Mouse (Mus musculus) embryonic facial prominence, embryonic 10.5 days (tissue): ENCODE results near the gene Tanc1. TPM values are rescaled to one million over a fixed set of nuclear protein-coding genes. Genes with fewer than 3 reads are reported as not detected.
"Not testable (repeated sequence)": the region's sequence is repeated elsewhere in the genome, so short reads cannot be mapped to it uniquely, and the experiment has no call there.

ENCODE experiments used
- DNase-seq: peaks from one replicate; pipeline ENCODE4 v3.0.0-alpha.2; 2017; ENCODE audit warnings: low spot score
- H3K27ac ChIP-seq: fragments of 300-500 bp; sonication (generic); replicated peaks from 2 replicates; pipeline ENCODE4 v1.5.1; 2016; ENCODE audit warnings: mild to moderate bottlenecking
- H3K27me3 ChIP-seq: fragments of 300-500 bp; sonication (generic); replicated peaks from 2 replicates; pipeline ENCODE4 v1.6.1; 2016; ENCODE audit warnings: low read depth, mild to moderate bottlenecking; ENCODE audit not compliant: poor library complexity, severe bottlenecking
- H3K36me3 ChIP-seq: fragments of 300-500 bp; sonication (generic); replicated peaks from 2 replicates; pipeline ENCODE4 v1.6.1; 2016; ENCODE audit warnings: mild to moderate bottlenecking, moderate library complexity
- H3K4me1 ChIP-seq: fragments of 300-500 bp; sonication (generic); 2 replicates; pipeline ENCODE4 v1.6.1; 2016
- H3K4me3 ChIP-seq: fragments of 300-500 bp; sonication (generic); 2 replicates; pipeline ENCODE4 v1.5.1; 2016; ENCODE audit warnings: mild to moderate bottlenecking, moderate library complexity
- H3K9me3 ChIP-seq: fragments of 300-500 bp; sonication (generic); 2 replicates; pipeline ENCODE4 v1.6.1; 2016; ENCODE audit warnings: mild to moderate bottlenecking
- WGBS: fragments of 180-500 bp; shearing (Covaris S2); methylation state at CpG from one replicate; pipeline ENCODE4 v1.1.7; 2016; 5-methylcytosine and 5-hydroxymethylcytosine counted together
- polyA plus RNA-seq: library from polyadenylated mRNA; unstranded; fragments of >200 nt; fragmentation: Nextera tagmentation; extraction: Ambion mirVana; gene quantifications from 2 replicates; pipeline ENCODE4 v1.2.1, GENCODE M21; 2016

Tanc1 gene
- polyA plus RNA-seq: 34.9 and 41.2 TPM in 2 replicates

DNA sequence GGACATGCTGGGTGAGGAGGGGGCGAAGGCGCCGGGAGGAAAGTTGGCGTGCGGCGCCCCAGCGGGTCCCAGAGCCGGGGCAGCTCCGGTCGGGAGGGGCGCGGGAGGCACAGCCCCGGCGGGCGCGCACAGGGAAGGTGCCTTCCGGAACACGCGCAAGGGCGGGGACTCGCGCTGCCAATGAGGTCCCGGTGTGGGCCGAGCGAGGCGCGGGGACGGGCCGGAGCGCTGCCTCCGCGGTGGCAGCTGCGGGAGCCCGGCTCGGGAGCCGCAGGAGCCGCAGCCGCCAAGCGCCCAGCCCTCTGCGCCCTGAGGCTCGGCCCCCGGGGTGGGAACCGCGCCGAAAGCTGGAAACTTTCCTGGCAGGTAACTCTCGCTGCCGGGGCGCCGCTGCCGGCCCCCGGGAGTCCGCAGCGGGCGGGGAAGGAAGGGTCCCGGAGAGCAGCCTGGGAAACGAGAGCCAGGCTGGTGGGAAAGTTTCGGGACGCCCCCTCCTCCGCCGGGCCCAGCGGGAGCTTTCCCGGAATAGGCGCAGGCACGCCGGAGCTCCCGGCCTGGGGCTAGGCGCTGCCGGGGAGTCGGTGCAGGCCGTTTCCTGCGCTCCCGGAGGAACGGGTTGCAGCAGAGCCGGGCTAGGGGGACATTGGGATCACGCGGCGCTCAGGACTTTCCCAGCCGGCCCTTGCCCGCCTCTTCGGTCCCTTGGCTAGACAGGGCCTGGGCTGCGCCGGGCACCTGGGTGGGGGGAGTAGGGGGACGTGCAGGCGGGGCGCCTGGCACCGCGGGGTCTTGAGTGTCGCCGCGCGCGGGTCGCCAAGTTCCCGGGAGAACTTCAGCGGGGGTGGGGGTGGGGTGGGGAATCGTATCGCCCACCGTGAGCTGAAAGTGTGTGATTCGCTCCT lies at the start of gene Tanc1:
Gene Tanc1, plus strand, starts transcription at position 212 of the 902 bp plus-strand sequence.
- WGBS: under 1% methylated on average over 99 of the region's 99 CpGs
- no peaks in the 10 kb centered on the region for H3K27me3 ChIP-seq
- H3K36me3 ChIP-seq: no peaks in the 10 kb centered on the region
- peak; percentile 92 for DNase-seq
- no peaks in the 10 kb centered on the region for H3K9me3 ChIP-seq
- H3K4me1 ChIP-seq: peaks cover 82% of the 10 kb centered on the region
- peak within 1 kb of the TSS; percentile 98 for H3K4me3 ChIP-seq
- peak within 1 kb of the TSS; percentile 98 for H3K27ac ChIP-seq

DNA sequence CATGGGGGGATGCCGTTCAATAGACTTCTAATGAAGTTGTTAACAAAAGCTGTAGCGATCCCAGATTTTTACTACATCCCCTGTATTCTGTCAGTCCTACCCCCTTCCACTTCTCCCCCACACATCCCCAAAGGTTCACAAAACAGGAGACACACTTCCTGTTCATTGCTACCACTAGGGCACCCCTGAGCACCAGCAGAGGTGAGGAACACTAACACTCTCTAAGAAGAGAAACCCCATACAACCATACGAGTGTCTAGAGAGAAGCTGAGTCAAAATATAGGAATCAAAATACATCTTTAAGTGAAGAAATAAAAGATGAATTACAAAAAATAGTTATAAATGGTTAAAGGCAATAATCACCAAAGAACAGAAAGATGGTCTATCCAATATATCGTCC lies 49.6 kb upstream of the Tanc1 start:
- no peaks in the 10 kb centered on the region for H3K36me3 ChIP-seq
- H3K27ac ChIP-seq: no peak overlapping the region
- DNase-seq: no peak
- peaks cover 25% of the 10 kb centered on the region for H3K4me1 ChIP-seq
- no peak overlapping the region for H3K4me3 ChIP-seq
- 63% methylated on average over 4 of the region's 4 CpGs for WGBS
- H3K9me3 ChIP-seq: peaks cover 7% of the 10 kb centered on the region; the same call in 1 of the 2 replicates
- no peaks in the 10 kb centered on the region for H3K27me3 ChIP-seq

DNA sequence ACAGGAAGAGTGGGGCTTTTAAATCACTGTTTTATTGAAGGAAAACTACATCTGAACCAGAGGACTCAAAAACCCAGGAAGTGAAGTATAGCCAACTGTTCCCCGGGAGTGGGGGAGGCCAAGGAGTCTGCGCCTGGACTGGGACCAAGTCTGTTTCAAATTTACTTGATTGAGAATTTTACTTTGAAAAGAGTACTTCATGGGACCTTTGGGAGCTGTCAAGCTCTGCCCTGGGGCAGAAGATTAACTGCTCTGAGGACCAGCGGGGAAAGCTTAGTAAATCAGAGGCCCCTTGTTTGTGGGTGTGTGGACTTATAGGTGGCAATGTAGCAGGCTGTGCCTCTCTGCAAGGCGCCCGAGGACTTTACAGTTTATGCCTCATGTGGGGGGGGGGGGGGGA lies 49.1 kb upstream of the Tanc1 start:
- Histone ChIP-seq H3K36me3 (no peaks in the 10 kb centered on the region), H3K27ac (peak overlapping the region; percentile 32), H3K4me3 (0 out of 2 replicates have a peak overlapping the region, but pooled peaks have one; percentile 16), H3K27me3 (no peaks in the 10 kb centered on the region), H3K9me3 (peaks cover 7% of the 10 kb centered on the region; the same call in 1 of the 2 replicates), H3K4me1 (peaks cover 25% of the 10 kb centered on the region)
- 22% methylated on average over 5 of the region's 5 CpGs for WGBS
- DNase-seq: peak; percentile 76

GRCm38 (mm10) chr2:59564029-59564611 lies 47.7 kb upstream of the Tanc1 start:
- DNase-seq, H3K27ac ChIP-seq, H3K4me3 ChIP-seq, H3K27me3 ChIP-seq, H3K36me3 ChIP-seq: not testable (repeated sequence)
- Histone ChIP-seq H3K9me3 (peaks cover 15% of the 10 kb centered on the region), H3K4me1 (peaks cover 25% of the 10 kb centered on the region)
- WGBS: 93% methylated on average over 3 of the region's 10 CpGs

- Histone ChIP-seq H3K36me3 (no peaks in the 10 kb centered on the region), H3K4me3 (no peak overlapping the region), H3K9me3 (peaks cover 23% of the 10 kb centered on the region), H3K27ac (no peak overlapping the region), H3K27me3 (no peaks in the 10 kb centered on the region), H3K4me1 (peaks cover 25% of the 10 kb centered on the region)
- no peak for DNase-seq
- 86% methylated on average over 4 of the region's 4 CpGs for WGBS
Measured at GRCm38 (mm10) chr2:59564947-59565346, 46.9 kb upstream of the Tanc1 start.

DNA sequence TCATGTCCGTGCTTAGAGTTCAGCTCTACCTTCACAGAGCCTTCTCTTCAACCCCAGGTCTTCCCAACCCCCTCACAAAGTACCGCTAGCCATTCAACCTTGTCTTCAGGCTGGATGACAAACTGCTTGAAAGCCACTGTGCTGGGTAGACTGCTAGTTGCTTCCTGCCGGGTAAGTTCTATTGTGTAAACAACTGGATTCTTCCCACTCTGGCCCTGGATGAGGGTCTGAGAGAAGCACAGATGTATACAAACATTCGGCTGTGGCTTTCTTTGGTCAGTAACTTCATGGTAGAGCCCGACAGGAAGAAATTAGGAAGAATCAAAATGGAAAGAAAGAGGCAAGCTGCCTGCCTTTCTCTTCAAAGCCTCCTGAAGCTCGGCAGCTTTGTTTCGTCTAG lies 30.9 kb upstream of the Tanc1 start:
- no peaks in the 10 kb centered on the region for H3K9me3 ChIP-seq
- H3K4me3 ChIP-seq: no peak overlapping the region
- H3K4me1 ChIP-seq: peaks cover 12% of the 10 kb centered on the region; the same call in 1 of the 2 replicates
- WGBS: 44% methylated on average over 7 of the region's 7 CpGs
- H3K36me3 ChIP-seq: no peaks in the 10 kb centered on the region
- no peak overlapping the region for H3K27ac ChIP-seq
- DNase-seq: no peak
- no peaks in the 10 kb centered on the region for H3K27me3 ChIP-seq

- H3K4me3 ChIP-seq: no peak overlapping the region
- DNase-seq: no peak
- 93% methylated on average over 6 of the region's 6 CpGs for WGBS
Measured at GRCm38 (mm10) chr2:59583961-59584360, 27.9 kb upstream of the Tanc1 start.

DNA sequence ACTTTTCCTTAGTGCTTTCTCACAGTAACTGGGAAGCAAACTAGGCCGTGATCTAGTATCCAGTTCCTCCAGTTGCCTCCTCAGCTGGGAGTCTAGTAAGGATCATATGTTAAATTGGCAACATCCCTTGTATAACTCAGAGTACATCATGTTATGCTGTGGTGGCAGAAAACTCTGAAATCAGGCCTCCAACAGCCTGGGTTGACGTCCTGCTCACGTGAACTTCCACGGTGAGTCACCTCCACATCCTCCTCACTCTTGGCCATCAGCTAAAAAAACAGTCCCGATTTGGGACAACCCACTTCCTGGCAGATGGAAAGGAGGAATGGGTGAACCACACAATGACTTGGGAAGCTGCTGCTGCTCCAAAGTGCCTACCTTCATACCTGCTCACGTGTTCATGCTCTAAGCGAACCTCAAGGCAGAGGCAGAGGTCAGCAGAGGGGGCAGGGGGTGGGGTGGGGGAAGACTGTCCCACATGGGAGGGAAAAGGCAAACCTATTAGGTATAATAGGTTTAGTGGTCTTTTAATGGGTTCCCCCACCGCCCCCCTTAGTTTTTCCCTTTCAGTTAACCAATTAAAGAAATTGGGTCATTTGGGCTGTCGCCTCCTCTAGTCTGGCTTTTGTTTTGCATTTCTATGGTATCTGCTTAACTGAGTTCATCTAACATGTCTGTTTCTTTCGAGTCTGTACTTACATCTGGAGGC lies 24.3 kb upstream of the Tanc1 start:
- WGBS: 74% methylated on average over 10 of the region's 10 CpGs
- peaks cover 6% of the 10 kb centered on the region; the same call in 1 of the 2 replicates for H3K4me1 ChIP-seq
- H3K9me3 ChIP-seq: no peaks in the 10 kb centered on the region; the same call in 1 of the 2 replicates
- no peak for DNase-seq
- H3K4me3 ChIP-seq: no peak overlapping the region
- H3K27ac ChIP-seq: no peak overlapping the region; the same call in 1 of the 2 replicates
- no peaks in the 10 kb centered on the region for H3K27me3 ChIP-seq
- H3K36me3 ChIP-seq: no peaks in the 10 kb centered on the region

More at GRCm38 (mm10) chr2:59583961-59584360, 27.9 kb upstream of the Tanc1 start:
- no peaks in the 10 kb centered on the region; the same call in 1 of the 2 replicates for H3K9me3 ChIP-seq
- H3K4me1 ChIP-seq: peaks cover 18% of the 10 kb centered on the region; the same call in 1 of the 2 replicates
- no peaks in the 10 kb centered on the region for H3K36me3 ChIP-seq
- no peaks in the 10 kb centered on the region for H3K27me3 ChIP-seq
- H3K27ac ChIP-seq: no peak overlapping the region

DNA sequence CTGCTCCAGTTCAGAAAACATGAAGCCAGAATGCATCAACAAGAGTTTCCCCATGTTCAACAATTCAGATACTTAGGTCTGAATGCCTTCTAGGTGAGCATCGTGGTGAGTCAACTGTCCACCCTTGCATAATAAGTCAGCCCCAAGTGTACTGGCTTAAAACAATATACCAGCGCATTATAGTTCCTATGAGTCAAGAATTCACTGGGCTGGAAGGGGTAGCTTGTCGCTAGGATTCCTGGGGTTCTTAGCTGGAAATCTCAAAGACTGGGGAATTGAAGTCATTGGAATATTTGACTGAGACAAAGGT lies 23.8 kb upstream of the Tanc1 start:
- H3K27me3 ChIP-seq: no peaks in the 10 kb centered on the region
- 69% methylated on average over 3 of the region's 3 CpGs for WGBS
- no peaks in the 10 kb centered on the region; the same call in 1 of the 2 replicates for H3K9me3 ChIP-seq
- no peaks in the 10 kb centered on the region for H3K36me3 ChIP-seq
- no peak for DNase-seq
- no peak overlapping the region for H3K4me3 ChIP-seq
- H3K4me1 ChIP-seq: peaks cover 6% of the 10 kb centered on the region; the same call in 1 of the 2 replicates
- H3K27ac ChIP-seq: no peak overlapping the region

DNA sequence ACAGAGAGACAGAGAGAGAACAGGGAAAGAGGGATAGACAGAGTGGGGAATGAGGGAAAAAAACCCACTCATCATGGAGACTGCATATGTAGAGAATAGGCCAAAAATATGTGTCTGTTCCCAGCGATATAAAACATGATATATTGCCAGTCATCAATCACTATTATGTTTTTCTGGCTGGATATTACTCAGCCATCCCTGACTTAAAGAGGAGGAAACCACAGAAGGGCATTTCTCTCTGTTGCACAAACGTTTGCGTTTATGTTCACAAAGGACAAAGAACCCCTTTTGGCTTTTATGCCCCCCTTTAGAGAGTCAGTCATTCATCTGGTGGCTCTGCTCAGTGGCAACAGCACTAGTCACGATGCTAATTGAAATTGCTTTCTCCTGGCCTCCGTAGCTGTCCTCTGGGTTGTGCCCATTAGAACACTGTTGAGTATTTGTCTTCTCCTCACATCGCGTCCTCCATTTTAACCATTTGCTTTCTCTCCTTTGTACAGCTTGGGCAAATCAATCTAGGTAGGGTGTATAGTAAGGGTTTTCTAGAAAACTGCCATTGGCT lies 18.4 kb upstream of the Tanc1 start:
- Histone ChIP-seq H3K27me3 (no peaks in the 10 kb centered on the region), H3K4me3 (no peak overlapping the region), H3K27ac (no peak overlapping the region), H3K4me1 (peaks cover 21% of the 10 kb centered on the region), H3K9me3 (no peaks in the 10 kb centered on the region), H3K36me3 (no peaks in the 10 kb centered on the region)
- 65% methylated on average over 7 of the region's 7 CpGs for WGBS
- DNase-seq: no peak

GRCm38 (mm10) chr2:59594095-59594494 lies 17.7 kb upstream of the Tanc1 start:
- Histone ChIP-seq H3K27ac (no peak overlapping the region), H3K9me3 (no peaks in the 10 kb centered on the region), H3K27me3 (no peaks in the 10 kb centered on the region), H3K4me1 (peaks cover 28% of the 10 kb centered on the region), H3K36me3 (no peaks in the 10 kb centered on the region), H3K4me3 (no peak overlapping the region)
- WGBS: 69% methylated on average over 6 of the region's 6 CpGs
- DNase-seq: no peak

DNA sequence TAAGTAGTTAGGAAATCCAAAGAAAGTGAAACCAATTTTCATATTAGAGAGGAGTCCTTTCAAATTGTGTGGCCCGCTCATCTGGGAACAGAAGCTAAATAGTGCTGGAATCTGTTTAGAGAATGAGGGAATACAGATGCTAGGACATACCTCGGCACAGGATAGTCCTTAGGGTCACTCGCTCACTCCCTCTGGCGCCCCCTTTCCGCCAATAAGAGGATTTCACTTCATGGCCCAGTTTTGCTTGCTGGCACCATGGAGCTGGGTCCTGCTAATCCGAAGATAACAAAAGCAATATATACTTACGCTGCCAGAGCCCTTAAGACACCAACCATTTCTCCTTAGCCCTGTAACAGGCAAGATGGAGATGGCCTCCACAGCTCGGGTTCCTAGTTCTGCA lies 15.3 kb upstream of the Tanc1 start:
- WGBS: 63% methylated on average over 8 of the region's 8 CpGs
- Histone ChIP-seq H3K36me3 (no peaks in the 10 kb centered on the region), H3K9me3 (no peaks in the 10 kb centered on the region), H3K4me1 (peaks cover 51% of the 10 kb centered on the region), H3K4me3 (no peak overlapping the region), H3K27me3 (no peaks in the 10 kb centered on the region), H3K27ac (no peak overlapping the region)
- DNase-seq: no peak
